Mouse (Mus musculus) ES-E14 (cell line): ENCODE measurements around the gene Pou5f1. TPM values are rescaled to one million over a fixed set of nuclear protein-coding genes. Genes with fewer than 3 reads are reported as not detected.

Experiments used
- DNase-seq: peaks from one replicate; pipeline ENCODE4 v3.0.0-alpha.2; 2013; ENCODE audit warnings: low read depth, low spot score
- H3K27ac ChIP-seq: 2 replicates; pipeline ENCODE4 v1.5.1; 2012; ENCODE audit warnings: low read depth, mild to moderate bottlenecking, low read length, moderate library complexity, mixed read lengths; ENCODE audit not compliant: poor library complexity, insufficient read depth, severe bottlenecking
- H3K36me3 ChIP-seq: 2 replicates; pipeline ENCODE4 v1.6.1; 2012; ENCODE audit warnings: mild to moderate bottlenecking, low read length, moderate library complexity, mixed read lengths; ENCODE audit not compliant: control insufficient read depth, poor library complexity, insufficient read depth, severe bottlenecking
- H3K4me1 ChIP-seq, 2 experiments: fragments of 150-350 bp in 1 of 2; sonication (generic) in 1 of 2; 2 replicates each; pipeline ENCODE4 v1.6.1; 2012; ENCODE audit warnings: low read length in 2 of 2, mild to moderate bottlenecking in 1 of 2, mixed read lengths in 1 of 2; ENCODE audit not compliant: control insufficient read depth in 2 of 2, insufficient read depth in 2 of 2, poor library complexity in 1 of 2
- H3K4me3 ChIP-seq, 2 experiments: fragments of 150-350 bp in 1 of 2; sonication (generic) in 1 of 2; 2 replicates each; pipeline ENCODE4 v1.5.1; 2012; ENCODE audit warnings: low read length in 2 of 2, low read depth in 1 of 2, mild to moderate bottlenecking in 1 of 2, mixed read lengths in 1 of 2; ENCODE audit not compliant: insufficient read depth in 1 of 2, poor library complexity in 1 of 2, severe bottlenecking in 1 of 2
- H3K9ac ChIP-seq: 2 replicates; pipeline ENCODE4 v1.6.1; 2012; ENCODE audit warnings: low read depth, mild to moderate bottlenecking, low read length, mixed read lengths; ENCODE audit not compliant: poor library complexity, insufficient read depth, severe bottlenecking
- H3K9me3 ChIP-seq: fragments of 150-350 bp; sonication (generic); 2 replicates; pipeline ENCODE4 v1.6.1; 2012; ENCODE audit warnings: low read depth, mild to moderate bottlenecking, low read length; ENCODE audit not compliant: control insufficient read depth, insufficient read depth
- CHD2 ChIP-seq: IDR thresholded peaks from 2 replicates; pipeline ENCODE4 v1.6.1; 2014; ENCODE audit warnings: mild to moderate bottlenecking, low read depth, low read length, inconsistent platforms
- HCFC1 ChIP-seq: IDR thresholded peaks from 2 replicates; pipeline ENCODE4 v1.6.1; 2012; ENCODE audit warnings: low read length, inconsistent platforms, borderline replicate concordance; ENCODE audit not compliant: insufficient read depth
- MAFK ChIP-seq: IDR thresholded peaks from 2 replicates; pipeline ENCODE4 v1.6.1; 2014; ENCODE audit warnings: mild to moderate bottlenecking, low read depth, low read length, inconsistent platforms; ENCODE audit not compliant: insufficient read depth
- ZC3H11A ChIP-seq: IDR thresholded peaks from 2 replicates; pipeline ENCODE4 v1.6.1; 2012; ENCODE audit warnings: low read depth, mild to moderate bottlenecking, inconsistent platforms, low read length, borderline replicate concordance
- ZNF384 ChIP-seq: IDR thresholded peaks from 2 replicates; pipeline ENCODE4 v1.6.1; 2012; ENCODE audit warnings: low read depth, low read length, inconsistent platforms
- in situ Hi-C, 2 experiments: fragments of 600-800 bp; cut with MboI; formaldehyde crosslinking; loops; one replicate each; pipeline ENCODE4 v1.15.1; 2025; ENCODE audit warnings: low sequenced_read_pairs in 2 of 2, inconsistent platforms in 1 of 2; ENCODE audit not compliant: unreplicated experiment in 2 of 2
- total RNA-seq: library from RNA; depleted of rRNA; stranded (reverse); fragments of 300-350 nt; gene quantifications from 2 replicates; pipeline ENCODE4 v1.2.3, GENCODE M21; 2012

Pou5f1 gene
- total RNA-seq, 1 experiment, result 868 TPM

DNA sequence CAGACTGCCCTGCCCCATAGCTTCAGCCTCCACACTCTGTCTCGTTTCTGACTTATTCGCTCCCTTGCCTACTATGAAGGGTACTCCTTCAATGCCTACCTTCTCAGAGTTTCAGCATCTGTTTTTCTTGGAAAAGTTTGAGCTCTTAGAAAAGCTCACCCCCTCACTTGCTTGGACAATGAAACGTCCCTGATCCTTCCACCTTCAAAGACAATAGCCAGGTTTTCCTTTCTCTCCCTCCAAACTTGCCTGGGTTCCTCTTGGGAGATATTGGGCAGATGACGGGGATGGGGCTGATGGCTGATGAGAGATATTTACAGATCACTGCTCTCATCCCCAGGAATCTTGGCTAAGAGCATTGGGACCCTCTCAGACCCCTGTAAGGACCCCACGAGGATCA is 48.5 kb downstream of the Pou5f1 start:
- peaks cover 0 to 32% of the 10 kb centered on the region in 2 experiments; a peak in 1 of 4 replicates for H3K4me1 ChIP-seq
- TF ChIP-seq ZC3H11A, result no peak
- peak; percentile 90 for TF ChIP-seq ZNF384
- TF ChIP-seq CHD2, result no peak
- TF ChIP-seq HCFC1, result no peak
- in situ Hi-C loops, result no loop called here
- peak overlapping the region; percentile 70 to 72 for H3K4me3 ChIP-seq
- no peaks in the 10 kb centered on the region for H3K36me3 ChIP-seq
- H3K9me3 ChIP-seq, result no peaks in the 10 kb centered on the region
- peak overlapping the region; percentile 79 for H3K9ac ChIP-seq
- 0 out of 2 replicates have a peak overlapping the region, but pooled peaks have one; percentile 64 for H3K27ac ChIP-seq
- DNase-seq, result no peak

GRCm38 (mm10) chr17:35554761-35555397 is 49.1 kb downstream of the Pou5f1 start:
- Histone ChIP-seq H3K27ac (peak overlapping the region; percentile 64), H3K9me3 (no peaks in the 10 kb centered on the region), H3K9ac (peak overlapping the region; percentile 79), H3K36me3 (no peaks in the 10 kb centered on the region), H3K4me3 (peak overlapping the region; percentile 70 to 72), H3K4me1 (peaks cover 0 to 27% of the 10 kb centered on the region in 2 experiments; a peak in 1 of 4 replicates)
- no peak for DNase-seq
- in situ Hi-C loops, result no loop called here
- TF ChIP-seq MAFK (no peak), ZNF384 (no peak), HCFC1 (no peak)

DNA sequence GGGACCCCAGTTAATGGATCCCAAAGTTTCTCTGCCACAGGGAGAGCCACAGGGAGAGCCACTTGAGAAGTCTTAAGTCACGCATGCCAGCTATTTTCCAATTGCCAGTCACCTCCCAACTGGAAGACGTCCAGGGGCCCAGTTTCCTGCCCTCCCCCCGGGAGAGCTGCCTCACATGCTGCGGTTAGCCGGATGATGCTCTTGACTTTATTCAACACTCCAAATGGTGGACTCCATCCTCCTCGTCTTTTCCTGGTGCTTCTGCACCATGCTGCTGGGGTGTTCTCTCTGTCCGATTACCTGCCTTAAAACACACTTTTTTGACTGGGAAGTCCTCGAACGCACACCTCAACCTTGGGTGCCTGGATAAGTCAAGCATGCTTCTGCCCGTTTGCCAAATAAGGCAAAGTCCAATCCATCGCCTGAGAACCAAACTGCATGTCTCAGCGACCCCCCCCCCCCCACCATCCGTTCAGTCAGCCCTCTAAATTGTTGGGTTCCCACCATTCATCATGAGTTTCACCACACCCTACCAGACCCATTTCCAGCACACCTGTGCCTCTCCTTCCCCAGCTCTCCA is 50.5 kb downstream of the Pou5f1 start:
- peaks cover 0 to 21% of the 10 kb centered on the region in 2 experiments; a peak in 1 of 4 replicates for H3K4me1 ChIP-seq
- no peaks in the 10 kb centered on the region for H3K9me3 ChIP-seq
- H3K36me3 ChIP-seq, result no peaks in the 10 kb centered on the region
- H3K4me3 ChIP-seq, result no peak overlapping the region
- no peak overlapping the region for H3K9ac ChIP-seq
- TF ChIP-seq CHD2, result no peak
- no peak for TF ChIP-seq ZC3H11A
- TF ChIP-seq ZNF384, result no peak
- no peak for TF ChIP-seq HCFC1
- TF ChIP-seq MAFK, result no peak
- DNase-seq, result no peak
- no peak overlapping the region for H3K27ac ChIP-seq
- in situ Hi-C loops, result no loop called here

DNA sequence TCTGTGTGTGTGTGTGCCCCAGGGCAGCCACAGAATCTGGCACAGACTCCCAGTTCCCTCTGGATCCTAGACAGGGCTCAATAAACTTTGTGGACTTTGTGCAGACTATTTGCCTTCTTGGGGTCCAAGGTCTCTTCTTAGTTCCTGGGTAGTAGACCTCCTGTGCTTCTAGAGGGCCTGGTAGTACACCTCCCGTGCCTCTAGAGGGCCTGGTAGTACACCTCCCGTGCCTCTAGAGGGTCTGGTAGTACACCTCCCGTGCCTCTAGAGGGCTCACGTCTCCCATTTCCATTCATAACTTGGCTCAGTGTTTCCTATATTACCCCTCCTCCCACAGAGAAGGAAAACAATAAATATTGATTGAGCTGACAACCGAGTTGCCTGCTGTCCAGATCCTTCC is 51.0 kb downstream of the Pou5f1 start:
- peaks cover 0 to 21% of the 10 kb centered on the region in 2 experiments; a peak in 1 of 4 replicates for H3K4me1 ChIP-seq
- H3K9ac ChIP-seq, result no peak overlapping the region
- no peaks in the 10 kb centered on the region for H3K9me3 ChIP-seq
- H3K36me3 ChIP-seq, result no peaks in the 10 kb centered on the region
- TF ChIP-seq ZC3H11A, result no peak
- no peak for TF ChIP-seq CHD2
- peak; percentile 89 for TF ChIP-seq ZNF384
- H3K27ac ChIP-seq, result no peak overlapping the region
- in situ Hi-C loops, result no loop called here
- H3K4me3 ChIP-seq, result no peak overlapping the region
- DNase-seq, result no peak

GRCm38 (mm10) chr17:35557351-35557750 is 51.5 kb downstream of the Pou5f1 start:
- no peaks in the 10 kb centered on the region for H3K36me3 ChIP-seq
- H3K4me1 ChIP-seq, result peaks cover 0 to 21% of the 10 kb centered on the region in 2 experiments; a peak in 1 of 4 replicates
- DNase-seq, result no peak
- H3K4me3 ChIP-seq, result no peak overlapping the region
- H3K9me3 ChIP-seq, result no peaks in the 10 kb centered on the region
- H3K27ac ChIP-seq, result no peak overlapping the region
- in situ Hi-C loops, result no loop called here
- H3K9ac ChIP-seq, result no peak overlapping the region
- TF ChIP-seq ZC3H11A, result no peak
- TF ChIP-seq CHD2, result no peak
- TF ChIP-seq ZNF384, result no peak
- TF ChIP-seq MAFK, result no peak
- TF ChIP-seq HCFC1, result no peak
